Mouse (Mus musculus) thymus, adult 2 months (tissue): ENCODE measurements around the gene Als2.

Experiments
- CTCF ChIP-seq: fragments of 200-500 bp; IDR thresholded peaks from 2 replicates; pipeline ENCODE4 v1.5.1; 2012; ENCODE audit warnings: mild to moderate bottlenecking, control low read depth, low read length, moderate library complexity, borderline replicate concordance; ENCODE audit not compliant: control insufficient read depth, poor library complexity, insufficient read depth; ENCODE audit errors: extremely low read depth
- POLR2A ChIP-seq: fragments of 200-500 bp; IDR thresholded peaks from 2 replicates; pipeline ENCODE4 v1.6.1; 2012; ENCODE audit warnings: mild to moderate bottlenecking, low read length, control low read depth, moderate library complexity; ENCODE audit not compliant: control insufficient read depth, poor library complexity, insufficient read depth; ENCODE audit errors: extremely low read depth

GRCm38 (mm10) chr1:59161396-59161795 is 75.6 kb downstream of the Als2 start:
- no peak for TF ChIP-seq CTCF
- no peak for TF ChIP-seq POLR2A
